In genomic region chr4:22397003-22397402, GRCm38 (mm10) we compare ENCODE assay signal across 11 mouse cellular contexts.
"Had no signal": no experiment of that assay in that cellular context is flagged by ENCODE, and none has a peak within 500 bp of the region (broad histone marks: within the 10 kb centered on the region; RNA-seq: fewer than 3 reads in every experiment).

No protein-coding gene starts in this region.

- H3K4me3 ChIP-seq: layer of hippocampus, adult 2 months; limb, embryonic 12.5 days; liver, embryonic 13.5 days; lung, embryonic 15.5 days; midbrain, embryonic 15.5 days had no signal

- H3K4me1 ChIP-seq: limb, embryonic 12.5 days; liver, embryonic 13.5 days; lung, embryonic 15.5 days had no signal

- H3K9me3 ChIP-seq: limb, embryonic 12.5 days; liver, embryonic 13.5 days; lung, embryonic 15.5 days; midbrain, embryonic 15.5 days had no signal

- H3K4me2 ChIP-seq: limb, embryonic 12.5 days; liver, embryonic 13.5 days; lung, embryonic 15.5 days; midbrain, embryonic 15.5 days had no signal

- H3K27ac ChIP-seq: layer of hippocampus, adult 2 months; limb, embryonic 12.5 days; liver, embryonic 13.5 days; lung, embryonic 15.5 days; macrophage; midbrain, embryonic 15.5 days; stomach, postnatal 0 days had no signal

- DNase-seq: liver; liver, embryonic 13.5 days; liver, postnatal 0 days; lung, postnatal 14 days; thymus, postnatal 4 days had no signal

- ATAC-seq: midbrain, embryonic 15.5 days had no signal

- H3K27me3 ChIP-seq: limb, embryonic 12.5 days; liver, embryonic 13.5 days; lung, embryonic 15.5 days; midbrain, embryonic 15.5 days had no signal

- H3K36me3 ChIP-seq: lung, embryonic 15.5 days had no signal

- H3K9ac ChIP-seq: limb, embryonic 12.5 days; liver, embryonic 13.5 days; liver, postnatal 0 days; lung, embryonic 15.5 days; midbrain, embryonic 15.5 days had no signal
